Mouse (Mus musculus) neural tube, embryonic 13.5 days (tissue): ENCODE measurements around the gene Vps35. TPM values are rescaled to one million over a fixed set of nuclear protein-coding genes. Genes with fewer than 3 reads are reported as not detected.

Source experiments
- ATAC-seq: fragments of 200-750 bp; cut with Nextera tagmentation; 2 replicates; pipeline ENCODE4 v1.8.0; 2017; ENCODE audit warnings: low read depth, mild to moderate bottlenecking, moderate TSS enrichment, moderate library complexity
- H3K27ac ChIP-seq: fragments of 300-500 bp; sonication (generic); replicated peaks from 2 replicates; pipeline ENCODE4 v1.5.1; 2015; ENCODE audit warnings: moderate library complexity, mild to moderate bottlenecking, inconsistent platforms
- H3K27me3 ChIP-seq: fragments of 300-500 bp; sonication (generic); 2 replicates; pipeline ENCODE4 v1.6.1; 2015; ENCODE audit warnings: mild to moderate bottlenecking, inconsistent platforms
- H3K36me3 ChIP-seq: fragments of 300-500 bp; sonication (generic); 2 replicates; pipeline ENCODE4 v1.6.1; 2015; ENCODE audit warnings: mild to moderate bottlenecking, inconsistent platforms
- H3K4me1 ChIP-seq: fragments of 300-500 bp; sonication (generic); replicated peaks from 2 replicates; pipeline ENCODE4 v1.6.1; 2015; ENCODE audit warnings: inconsistent platforms
- H3K4me2 ChIP-seq: fragments of 300-500 bp; sonication (generic); 2 replicates; pipeline ENCODE4 v1.6.1; 2015; ENCODE audit warnings: inconsistent platforms, mild to moderate bottlenecking, moderate library complexity
- H3K4me3 ChIP-seq: fragments of 300-500 bp; sonication (generic); 2 replicates; pipeline ENCODE4 v1.5.1; 2015; ENCODE audit warnings: mild to moderate bottlenecking, inconsistent platforms
- H3K9ac ChIP-seq: fragments of 300-500 bp; sonication (generic); 2 replicates; pipeline ENCODE4 v1.6.1; 2015; ENCODE audit warnings: moderate library complexity, mild to moderate bottlenecking, inconsistent platforms
- H3K9me3 ChIP-seq: fragments of 300-500 bp; sonication (generic); 2 replicates; pipeline ENCODE4 v1.6.1; 2016; ENCODE audit warnings: inconsistent platforms
- WGBS: fragments of 180-500 bp; shearing (Covaris S2); methylation state at CpG from one replicate; pipeline ENCODE4 v1.1.7; 2015; 5-methylcytosine and 5-hydroxymethylcytosine counted together
- polyA plus RNA-seq: library from polyadenylated mRNA; unstranded; fragments of >200 nt; fragmentation: Nextera tagmentation; extraction: Ambion mirVana; gene quantifications from 2 replicates; pipeline ENCODE4 v1.2.1, GENCODE M21; 2015

Gene Vps35
- polyA plus RNA-seq, 1 experiment from 2014 or later, result 178 TPM

DNA sequence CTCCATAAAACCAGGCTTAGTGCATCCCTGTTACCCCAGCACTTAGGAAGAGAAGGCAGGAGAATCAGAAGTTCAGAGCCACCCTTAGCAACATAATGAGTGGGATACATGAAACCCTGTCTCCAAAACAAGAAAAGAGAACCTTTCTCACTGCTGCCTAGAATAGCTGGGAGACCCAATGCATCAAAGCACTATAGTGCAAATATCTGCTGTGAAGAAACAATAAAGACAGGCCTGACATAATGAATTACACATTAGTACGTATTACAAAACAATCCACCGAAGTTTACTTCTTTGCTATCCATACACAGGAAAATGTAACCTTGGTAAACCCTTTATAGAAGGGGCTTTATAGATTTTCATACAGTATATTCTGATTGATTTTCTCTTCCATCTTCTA, 9.0 kb upstream of the Vps35 start:
- Histone ChIP-seq H3K9ac (no peak overlapping the region), H3K27ac (no peak overlapping the region), H3K4me2 (no peak overlapping the region), H3K4me1 (no peaks in the 10 kb centered on the region), H3K36me3 (peaks cover 56% of the 10 kb centered on the region), H3K4me3 (no peak overlapping the region), H3K27me3 (no peaks in the 10 kb centered on the region), H3K9me3 (no peaks in the 10 kb centered on the region)
- no peak for ATAC-seq
- WGBS, result 92% methylated on average over 2 of the region's 2 CpGs

DNA sequence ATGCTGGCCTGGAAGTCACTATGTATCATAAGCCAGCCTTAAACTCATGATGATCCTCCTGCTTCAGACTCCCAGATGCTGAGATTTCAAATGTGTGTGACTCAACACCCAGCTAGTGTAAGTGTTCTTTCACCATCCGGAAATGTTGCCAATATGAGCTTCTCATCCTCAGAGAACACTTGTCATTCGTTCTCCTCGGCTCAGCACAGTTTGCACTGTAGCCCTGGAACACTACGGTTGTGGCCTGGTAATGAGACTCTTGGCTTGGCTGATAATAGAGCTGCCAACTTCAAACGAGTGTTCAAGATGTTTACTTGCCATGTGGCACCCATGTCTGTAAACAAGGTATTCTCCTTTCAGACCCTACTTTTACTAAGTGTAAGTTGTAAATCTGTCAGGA, 3.9 kb upstream of the Vps35 start:
- Histone ChIP-seq H3K27me3 (no peaks in the 10 kb centered on the region), H3K9ac (no peak overlapping the region), H3K27ac (no peak overlapping the region), H3K4me3 (no peak overlapping the region), H3K4me2 (no peak overlapping the region), H3K36me3 (peaks cover 57% of the 10 kb centered on the region), H3K4me1 (peaks cover 24% of the 10 kb centered on the region), H3K9me3 (no peaks in the 10 kb centered on the region)
- 90% methylated on average over 5 of the region's 5 CpGs for WGBS
- no peak for ATAC-seq

DNA sequence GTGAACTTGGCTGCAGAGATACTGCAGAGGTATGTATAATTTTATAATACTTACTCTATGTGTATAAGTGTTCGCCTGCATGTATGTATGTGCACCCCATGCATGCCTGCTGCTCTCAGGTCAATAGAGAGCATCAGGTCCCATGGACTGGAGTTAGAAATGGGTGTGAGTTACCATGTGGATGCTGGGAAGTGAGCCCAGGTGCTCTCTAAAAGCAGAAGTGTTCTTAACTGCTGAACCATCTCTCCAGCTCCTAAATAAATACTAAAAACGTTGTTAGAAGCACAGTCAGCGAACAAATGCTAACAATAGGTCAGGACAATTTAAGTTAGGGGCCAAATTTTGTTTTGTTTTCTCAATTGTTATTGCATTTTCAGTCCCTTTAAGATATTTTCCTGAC, 3.3 kb upstream of the Vps35 start:
- ATAC-seq, result no peak
- no peak overlapping the region for H3K4me3 ChIP-seq
- WGBS, result 90% methylated on average over 3 of the region's 3 CpGs
- H3K9me3 ChIP-seq, result no peaks in the 10 kb centered on the region
- no peak overlapping the region for H3K27ac ChIP-seq
- H3K9ac ChIP-seq, result no peak overlapping the region
- peaks cover 51% of the 10 kb centered on the region for H3K36me3 ChIP-seq
- peaks cover 30% of the 10 kb centered on the region for H3K4me1 ChIP-seq
- H3K4me2 ChIP-seq, result no peak overlapping the region
- no peaks in the 10 kb centered on the region for H3K27me3 ChIP-seq

DNA sequence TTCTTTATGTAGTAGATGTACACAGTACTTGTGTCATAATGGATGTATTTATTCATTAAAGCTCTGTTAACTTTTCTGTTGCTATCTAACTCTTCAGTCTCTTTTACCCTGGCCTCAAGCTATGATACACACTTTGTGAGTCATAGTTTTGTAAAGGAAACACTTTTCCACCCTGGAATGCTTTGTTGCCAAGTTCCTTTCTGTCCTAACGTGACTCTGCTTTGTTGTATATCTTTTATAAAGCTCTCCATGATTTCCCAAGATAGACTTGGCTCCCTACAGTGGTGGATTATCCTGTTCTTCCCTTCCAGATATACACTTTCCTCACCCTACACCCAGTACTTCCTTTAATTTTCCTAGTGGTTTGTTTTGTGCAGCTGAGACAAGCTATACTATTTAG, 2.3 kb upstream of the Vps35 start:
- ATAC-seq, result no peak
- Histone ChIP-seq H3K4me1 (peaks cover 39% of the 10 kb centered on the region), H3K4me2 (no peak overlapping the region), H3K36me3 (peaks cover 42% of the 10 kb centered on the region), H3K9ac (no peak overlapping the region), H3K4me3 (no peak overlapping the region), H3K27ac (no peak overlapping the region), H3K27me3 (no peaks in the 10 kb centered on the region), H3K9me3 (no peaks in the 10 kb centered on the region)
- WGBS, result 68% methylated on average over 1 of the region's 1 CpGs

DNA sequence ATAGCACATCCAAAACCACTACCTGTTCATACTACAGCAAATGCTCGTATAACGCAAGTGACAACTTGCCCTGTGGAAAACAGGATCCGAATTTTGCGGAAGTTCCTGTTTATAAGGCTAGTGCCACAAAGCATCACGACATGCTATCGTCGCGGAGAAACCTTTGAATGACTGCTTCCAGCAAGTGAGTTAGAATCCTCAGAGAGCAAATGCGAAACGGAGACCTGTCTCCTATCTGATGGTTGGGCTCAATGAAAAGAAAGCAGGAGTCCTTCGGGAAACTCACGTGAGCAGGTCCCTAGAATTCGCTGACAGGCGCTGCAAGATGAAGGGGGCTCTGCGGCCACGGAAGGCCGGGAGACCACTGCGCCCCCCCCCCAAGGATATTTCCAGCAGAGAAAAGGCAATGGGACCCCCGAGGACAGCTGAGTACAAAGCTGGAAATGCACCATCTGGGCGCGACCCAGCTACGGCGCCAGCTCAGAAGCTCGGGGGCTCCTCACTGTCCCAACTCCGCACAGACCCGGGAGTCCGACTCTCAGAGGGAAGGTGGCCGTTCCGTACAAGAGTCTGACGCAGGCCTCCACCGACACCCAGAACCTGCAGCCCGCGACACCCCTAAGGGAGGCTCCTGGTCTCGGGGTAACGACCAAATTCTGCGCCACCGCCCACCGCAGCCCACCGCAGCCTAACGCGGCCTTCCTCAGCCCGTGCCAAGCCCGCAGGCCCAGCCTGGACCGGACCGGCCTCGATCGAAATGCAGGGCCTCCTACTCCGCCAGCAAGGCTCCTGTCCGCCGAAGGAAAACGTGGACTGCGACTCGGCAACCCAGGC, 785 bp downstream of the Vps35 start:
- H3K9me3 ChIP-seq, result no peaks in the 10 kb centered on the region
- H3K27me3 ChIP-seq, result no peaks in the 10 kb centered on the region
- ATAC-seq, result no peak; the same call in 1 of the 2 replicates
- peak overlapping the region; percentile 93 for H3K4me3 ChIP-seq
- H3K36me3 ChIP-seq, result peaks cover 17% of the 10 kb centered on the region
- H3K9ac ChIP-seq, result peak overlapping the region; percentile 93
- H3K27ac ChIP-seq, result peak overlapping the region; percentile 98
- H3K4me1 ChIP-seq, result peaks cover 42% of the 10 kb centered on the region
- peak overlapping the region; percentile 90 for H3K4me2 ChIP-seq
- 1% methylated on average over 53 of the region's 53 CpGs for WGBS

DNA sequence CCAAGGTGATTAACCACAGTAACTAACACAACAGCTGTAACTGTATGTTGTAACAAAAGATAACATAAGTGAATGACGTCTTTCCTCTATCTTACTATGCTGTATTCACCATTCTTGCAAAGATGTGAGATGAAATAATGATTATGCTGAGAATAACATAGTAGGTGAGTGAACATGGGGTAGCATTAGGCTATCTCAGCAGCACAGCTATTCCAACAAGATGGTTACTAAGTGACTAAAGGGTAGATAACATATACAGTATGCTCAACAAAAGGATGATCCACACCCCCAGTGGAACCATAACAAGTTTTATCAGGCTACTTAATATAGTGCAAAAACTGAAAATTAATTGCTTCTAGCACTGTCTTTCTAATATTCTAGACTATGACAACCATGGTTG, 12.8 kb downstream of the Vps35 start:
- Histone ChIP-seq H3K27ac (no peak overlapping the region), H3K27me3 (no peaks in the 10 kb centered on the region), H3K4me3 (no peak overlapping the region), H3K9me3 (no peaks in the 10 kb centered on the region), H3K9ac (no peak overlapping the region), H3K4me1 (no peaks in the 10 kb centered on the region), H3K4me2 (no peak overlapping the region), H3K36me3 (peaks cover 67% of the 10 kb centered on the region)
- 91% methylated on average over 1 of the region's 1 CpGs for WGBS
- ATAC-seq, result no peak

DNA sequence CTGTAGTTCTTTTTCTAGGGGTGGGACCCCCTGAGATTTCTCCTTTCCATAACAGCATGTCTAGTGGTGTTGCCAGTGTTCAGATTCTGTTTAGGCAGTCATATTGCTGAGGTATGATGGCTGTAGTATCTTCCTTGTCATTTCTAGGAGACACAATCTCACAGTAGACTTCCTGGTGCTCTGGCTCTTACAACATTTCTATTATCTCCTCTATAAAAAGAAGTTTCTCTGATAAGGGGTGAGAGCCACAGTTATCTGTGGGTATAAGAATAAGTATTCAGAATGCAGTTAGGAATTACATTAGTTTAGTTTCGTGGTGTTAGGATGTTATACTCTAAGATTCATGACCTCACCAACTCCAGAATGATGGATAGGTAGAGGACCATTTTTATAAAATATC, 72.3 kb downstream of the Vps35 start:
- no peaks in the 10 kb centered on the region for H3K4me1 ChIP-seq
- no peaks in the 10 kb centered on the region for H3K36me3 ChIP-seq
- ATAC-seq, result no peak
- no peaks in the 10 kb centered on the region for H3K9me3 ChIP-seq
- H3K27ac ChIP-seq, result no peak overlapping the region
- H3K9ac ChIP-seq, result no peak overlapping the region
- 70% methylated on average over 1 of the region's 1 CpGs for WGBS
- H3K4me2 ChIP-seq, result no peak overlapping the region
- no peaks in the 10 kb centered on the region for H3K27me3 ChIP-seq
- H3K4me3 ChIP-seq, result no peak overlapping the region

GRCm38 (mm10) chr8:85225688-85226087, 73.9 kb downstream of the Vps35 start, which contains the start of gene Olfr371:
Olfr371 (plus strand) TSS chr8:85225988.
- no peak within 1 kb of the TSS for H3K4me3 ChIP-seq
- H3K36me3 ChIP-seq, result no peaks in the 10 kb centered on the region
- WGBS, result 34% methylated on average over 1 of the region's 1 CpGs
- ATAC-seq, result no peak
- H3K27ac ChIP-seq, result no peak within 1 kb of the TSS
- no peaks in the 10 kb centered on the region for H3K4me1 ChIP-seq
- no peaks in the 10 kb centered on the region for H3K9me3 ChIP-seq
- H3K4me2 ChIP-seq, result no peak within 1 kb of the TSS
- no peaks in the 10 kb centered on the region for H3K27me3 ChIP-seq
- H3K9ac ChIP-seq, result no peak within 1 kb of the TSS

DNA sequence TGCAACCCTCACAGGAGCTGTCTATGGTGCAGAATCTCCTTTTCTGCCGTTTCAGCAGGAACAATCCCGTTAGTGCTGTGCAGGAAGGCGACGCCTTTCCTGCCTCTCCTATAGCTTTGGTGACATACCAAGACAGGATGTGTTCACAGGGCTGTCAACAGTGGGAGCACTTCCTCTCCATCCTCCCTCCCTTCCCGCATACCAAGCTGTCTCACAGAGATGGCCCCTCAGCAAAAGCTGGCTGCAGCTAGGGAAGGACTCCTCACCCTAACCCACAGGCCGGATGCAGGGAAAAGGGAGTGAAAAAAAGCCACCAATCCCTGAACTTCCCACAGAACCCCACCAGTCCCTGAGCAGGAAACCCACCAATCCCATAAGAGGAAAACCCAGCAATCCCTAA, 78.6 kb downstream of the Vps35 start:
- H3K4me2 ChIP-seq, result no peak overlapping the region
- 58% methylated on average over 6 of the region's 6 CpGs for WGBS
- no peaks in the 10 kb centered on the region for H3K36me3 ChIP-seq
- H3K9me3 ChIP-seq, result 0 out of 2 replicates have a peak, but pooled peaks cover 4% of the 10 kb centered on the region
- no peaks in the 10 kb centered on the region for H3K27me3 ChIP-seq
- ATAC-seq, result no peak
- no peak overlapping the region for H3K27ac ChIP-seq
- H3K4me1 ChIP-seq, result no peaks in the 10 kb centered on the region
- H3K9ac ChIP-seq, result no peak overlapping the region
- H3K4me3 ChIP-seq, result no peak overlapping the region

- H3K4me3 ChIP-seq, result no peak overlapping the region
- 84% methylated on average over 4 of the region's 4 CpGs for WGBS
- H3K4me1 ChIP-seq, result no peaks in the 10 kb centered on the region
These were observed 79.4 kb downstream of the Vps35 start for GRCm38 (mm10) chr8:85220220-85220619.

More at GRCm38 (mm10) chr8:85220220-85220619, 79.4 kb downstream of the Vps35 start:
- Histone ChIP-seq H3K9ac (no peak overlapping the region), H3K9me3 (0 out of 2 replicates have a peak, but pooled peaks cover 4% of the 10 kb centered on the region), H3K36me3 (no peaks in the 10 kb centered on the region), H3K27me3 (no peaks in the 10 kb centered on the region), H3K27ac (no peak overlapping the region), H3K4me2 (no peak overlapping the region)
- ATAC-seq, result no peak
